8 mouse cellular contexts compared by ENCODE assay signal in the genomic region with DNA sequence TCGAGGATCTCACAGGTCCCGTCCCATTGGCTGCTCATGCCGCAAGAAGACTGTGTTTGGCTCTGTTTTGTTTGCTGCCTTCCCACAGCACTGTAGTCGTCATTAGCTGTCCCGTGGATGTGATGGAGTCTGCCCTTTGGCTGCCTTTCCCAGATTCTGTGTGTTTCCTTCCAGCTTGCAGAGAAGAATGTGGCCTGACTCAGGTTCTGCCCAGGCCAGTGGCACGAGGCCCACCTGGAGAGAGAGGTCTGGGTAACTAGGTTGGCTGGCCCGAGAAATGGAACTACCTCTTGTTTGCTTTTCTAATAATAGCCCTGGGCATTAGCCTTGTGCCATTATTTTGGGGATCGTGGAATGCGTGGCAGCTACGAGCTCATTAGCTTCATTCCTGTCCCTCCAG. TPM values are rescaled to one million over a fixed set of nuclear protein-coding genes. Genes with fewer than 3 reads are reported as not detected.
A peak's percentile ranks its signal among the peaks of the same experiment; 100 is the strongest.
DNase-seq lines count a peak whose midpoint lies in the region; ATAC-seq and TF ChIP-seq lines count a peak whose summit lies in the region.

No protein-coding gene starts in this region.

- H3K27ac ChIP-seq in heart, embryonic 11.5 days (ENCODE audit: low read depth, low read length): peak overlapping the region; percentile 57; the same call in 1 of the 2 replicates
- peak overlapping the region; percentile 10; the same call in 1 of the 2 replicates for H3K27ac ChIP-seq in lung, postnatal 0 days (ENCODE audit: low read length)
- H3K27ac ChIP-seq in intestine, postnatal 0 days (ENCODE audit: low read depth, low read length): no peak overlapping the region

- TF ChIP-seq CTCF in lung, postnatal 0 days (IDR thresholded peaks at IDR 0.05): no peak
- TF ChIP-seq CTCF in intestine, postnatal 0 days (IDR thresholded peaks at IDR 0.05; ENCODE audit: low read depth): no peak

- no peak for ATAC-seq in heart, embryonic 11.5 days (replicated peaks; ENCODE audit: insufficient number of reproducible peaks, low FRiP score, low TSS enrichment)
- no peak for ATAC-seq in lung, postnatal 0 days
- no peak for ATAC-seq in intestine, postnatal 0 days

- H3K4me1 ChIP-seq in heart, embryonic 11.5 days (ENCODE audit: control insufficient read depth, insufficient read depth, low read length): peaks cover 44% of the 10 kb centered on the region
- H3K4me1 ChIP-seq in lung, postnatal 0 days (ENCODE audit: insufficient read depth, low read depth, low read length): peaks cover 37% of the 10 kb centered on the region
- peaks cover 17% of the 10 kb centered on the region for H3K4me1 ChIP-seq in intestine, postnatal 0 days (replicated peaks; ENCODE audit: control insufficient read depth, insufficient read depth, low read length)

- WGBS in heart, embryonic 11.5 days (ENCODE audit: insufficient replicate concordance): 54% methylated on average over 10 of the region's 10 CpGs
- 48% methylated on average over 10 of the region's 10 CpGs for WGBS in lung, postnatal 0 days
- WGBS in intestine, postnatal 0 days: 67% methylated on average over 10 of the region's 10 CpGs

- H3K27me3 ChIP-seq in heart, embryonic 11.5 days (ENCODE audit: control insufficient read depth, insufficient read depth, low read length): no peaks in the 10 kb centered on the region
- H3K27me3 ChIP-seq in lung, postnatal 0 days (replicated peaks; ENCODE audit: insufficient read depth, low read length): no peaks in the 10 kb centered on the region
- no peaks in the 10 kb centered on the region for H3K27me3 ChIP-seq in intestine, postnatal 0 days (replicated peaks; ENCODE audit: control insufficient read depth, insufficient read depth, low read length)

- 0 out of 2 replicates have a peak, but pooled peaks cover 3% of the 10 kb centered on the region for H3K36me3 ChIP-seq in heart, embryonic 11.5 days (ENCODE audit: control insufficient read depth, insufficient read depth, low read length)
- H3K36me3 ChIP-seq in lung, postnatal 0 days (ENCODE audit: insufficient read depth, low read length): no peaks in the 10 kb centered on the region
- H3K36me3 ChIP-seq in intestine, postnatal 0 days (ENCODE audit: control insufficient read depth, insufficient read depth): 0 out of 2 replicates have a peak, but pooled peaks cover 4% of the 10 kb centered on the region

- TF ChIP-seq EP300 in lung, postnatal 0 days (IDR thresholded peaks at IDR 0.05): no peak

- no peak overlapping the region for H3K9ac ChIP-seq in heart, embryonic 11.5 days (ENCODE audit: low read depth, low read length)
- H3K9ac ChIP-seq in lung, postnatal 0 days (replicated peaks; ENCODE audit: low read depth): no peak overlapping the region
- H3K9ac ChIP-seq in intestine, postnatal 0 days (ENCODE audit: low read depth, low read length): no peak overlapping the region

- DNase-seq in cerebellum, adult 11-12 months: peak; percentile 67
- DNase-seq in cerebellum, adult 8-10 months: no peak
- DNase-seq in cerebellum, adult 9-10 months: peak; percentile 71
- DNase-seq in lung, postnatal 0 days (ENCODE audit: low spot score): peak; percentile 40
- DNase-seq in embryo, embryonic 11 days: no peak
- no peak for DNase-seq in right cerebral cortex, postnatal 10 days (ENCODE audit: low spot score in 2 of 2)

- no peaks in the 10 kb centered on the region for H3K9me3 ChIP-seq in heart, embryonic 11.5 days (replicated peaks; ENCODE audit: control insufficient read depth, low read length)
- no peaks in the 10 kb centered on the region for H3K9me3 ChIP-seq in lung, postnatal 0 days (ENCODE audit: low read length)
- no peaks in the 10 kb centered on the region for H3K9me3 ChIP-seq in intestine, postnatal 0 days (ENCODE audit: control insufficient read depth)

- H3K4me3 ChIP-seq in heart, embryonic 11.5 days (ENCODE audit: low read depth, low read length): no peak overlapping the region
- H3K4me3 ChIP-seq in lung, postnatal 0 days (ENCODE audit: low read depth, low read length): no peak overlapping the region
- H3K4me3 ChIP-seq in intestine, postnatal 0 days (ENCODE audit: low read depth, low read length): no peak overlapping the region

- no peak overlapping the region; the same call in 1 of the 2 replicates for H3K4me2 ChIP-seq in heart, embryonic 11.5 days
- no peak overlapping the region for H3K4me2 ChIP-seq in lung, postnatal 0 days (replicated peaks; ENCODE audit: low read depth, low read length)
- no peak overlapping the region for H3K4me2 ChIP-seq in intestine, postnatal 0 days (replicated peaks; ENCODE audit: low read depth)

RNA-seq across cellular contexts. Expression of a gene that starts 4.4 kb away (rescaled TPM):
- polyA plus RNA-seq in heart, embryonic 11.5 days (2014; fragmentation: Nextera tagmentation; extraction: Ambion mirVana): 4.9 and 5.9 TPM in 2 replicates
- polyA plus RNA-seq in lung, postnatal 0 days (2015; fragmentation: Nextera tagmentation; extraction: Ambion mirVana): 5.5 and 6.1 TPM in 2 replicates
- 2.8 and 2.9 TPM in 2 replicates for polyA plus RNA-seq in intestine, postnatal 0 days (2015; fragmentation: Nextera tagmentation; extraction: Ambion mirVana)

RNA-seq across cellular contexts. Expression of a gene that starts 22.6 kb away (rescaled TPM):
- polyA plus RNA-seq in heart, embryonic 11.5 days (2014; fragmentation: Nextera tagmentation; extraction: Ambion mirVana): 27.5 and 33.2 TPM in 2 replicates
- 3.8 and 5.0 TPM in 2 replicates for polyA plus RNA-seq in lung, postnatal 0 days (2015; fragmentation: Nextera tagmentation; extraction: Ambion mirVana)
- 2.9 TPM in 2 replicates for polyA plus RNA-seq in intestine, postnatal 0 days (2015; fragmentation: Nextera tagmentation; extraction: Ambion mirVana)

RNA-seq across cellular contexts. Expression of a gene that starts 31.9 kb away (rescaled TPM):
- 1.4 and 1.5 TPM in 2 replicates for polyA plus RNA-seq in heart, embryonic 11.5 days (2014; fragmentation: Nextera tagmentation; extraction: Ambion mirVana)
- polyA plus RNA-seq in lung, postnatal 0 days (2015; fragmentation: Nextera tagmentation; extraction: Ambion mirVana): 3.4 and 3.6 TPM in 2 replicates
- polyA plus RNA-seq in intestine, postnatal 0 days (2015; fragmentation: Nextera tagmentation; extraction: Ambion mirVana): 2.1 and 2.2 TPM in 2 replicates

RNA-seq across cellular contexts. Expression of a gene that starts 50.2 kb away (rescaled TPM):
- polyA plus RNA-seq in heart, embryonic 11.5 days (2014; fragmentation: Nextera tagmentation; extraction: Ambion mirVana): 64.4 and 67.8 TPM in 2 replicates
- 30.3 and 31.2 TPM in 2 replicates for polyA plus RNA-seq in lung, postnatal 0 days (2015; fragmentation: Nextera tagmentation; extraction: Ambion mirVana)
- polyA plus RNA-seq in intestine, postnatal 0 days (2015; fragmentation: Nextera tagmentation; extraction: Ambion mirVana): 45.8 and 48.7 TPM in 2 replicates

Comparison
In these comparisons a context has a peak if more than half of its experiments do, and no peak if none do; other contexts are left out.
1. DNase-seq: peak in cerebellum, adult 11-12 months (single experiment), cerebellum, adult 9-10 months (single experiment) and lung, postnatal 0 days (single experiment); none in cerebellum, adult 8-10 months (single experiment), embryo, embryonic 11 days (single experiment) and right cerebral cortex, postnatal 10 days (0 of 2).